Mouse (Mus musculus): ENCODE data around the gene Hirip3. TPM values are rescaled to one million over a fixed set of nuclear protein-coding genes. Genes with fewer than 3 reads are reported as not detected.

Gene Hirip3
- polyA plus RNA-seq, 1 experiment, result 6.6 TPM

- H3K4me3 ChIP-seq (ENCODE audit: insufficient read depth, low read depth, low read length), result no peak overlapping the region
- WGBS, result 44% methylated on average over 5 of the region's 5 CpGs
- DNase-seq, result peak; percentile 88
- TF ChIP-seq CTCF (conservative IDR thresholded peaks at IDR 0.05; ENCODE audit: insufficient read depth, insufficient read length, low read depth, low read length) (no peak), POLR2A (IDR thresholded peaks at IDR 0.05; ENCODE audit: low read depth, low read length) (no peak)
- no peak overlapping the region for H3K27ac ChIP-seq (ENCODE audit: insufficient read depth, low read depth, low read length)
- no peaks in the 10 kb centered on the region for H3K27me3 ChIP-seq (replicated peaks; ENCODE audit: control insufficient read depth, insufficient read depth, low read length)
- H3K36me3 ChIP-seq (ENCODE audit: control insufficient read depth, insufficient read depth, low read length), result no peaks in the 10 kb centered on the region
- H3K4me1 ChIP-seq (ENCODE audit: control insufficient read depth, insufficient read depth, low read length), result no peaks in the 10 kb centered on the region
Observed at GRCm38 (mm10) chr7:126853454-126853853, 8.3 kb upstream of the Hirip3 start.

GRCm38 (mm10) chr7:126855641-126856040, 6.1 kb upstream of the Hirip3 start:
- TF ChIP-seq CTCF (conservative IDR thresholded peaks at IDR 0.05; ENCODE audit: insufficient read depth, insufficient read length, low read depth, low read length) (no peak), POLR2A (IDR thresholded peaks at IDR 0.05; ENCODE audit: low read depth, low read length) (no peak)
- no peaks in the 10 kb centered on the region for H3K36me3 ChIP-seq (ENCODE audit: control insufficient read depth, insufficient read depth, low read length)
- H3K4me1 ChIP-seq (ENCODE audit: control insufficient read depth, insufficient read depth, low read length), result no peaks in the 10 kb centered on the region
- no peaks in the 10 kb centered on the region for H3K27me3 ChIP-seq (replicated peaks; ENCODE audit: control insufficient read depth, insufficient read depth, low read length)
- no peak for DNase-seq
- H3K4me3 ChIP-seq (ENCODE audit: insufficient read depth, low read depth, low read length), result no peak overlapping the region
- 91% methylated on average over 3 of the region's 3 CpGs for WGBS
- H3K27ac ChIP-seq (ENCODE audit: insufficient read depth, low read depth, low read length), result no peak overlapping the region

GRCm38 (mm10) chr7:126856741-126857420, 4.9 kb upstream of the Hirip3 start:
- H3K36me3 ChIP-seq (ENCODE audit: control insufficient read depth, insufficient read depth, low read length), result no peaks in the 10 kb centered on the region
- no peak for TF ChIP-seq POLR2A (IDR thresholded peaks at IDR 0.05; ENCODE audit: low read depth, low read length)
- no peak for TF ChIP-seq CTCF (conservative IDR thresholded peaks at IDR 0.05; ENCODE audit: insufficient read depth, insufficient read length, low read depth, low read length)
- no peak overlapping the region for H3K4me3 ChIP-seq (ENCODE audit: insufficient read depth, low read depth, low read length)
- H3K27me3 ChIP-seq (replicated peaks; ENCODE audit: control insufficient read depth, insufficient read depth, low read length), result no peaks in the 10 kb centered on the region
- DNase-seq, result no peak
- 68% methylated on average over 9 of the region's 9 CpGs for WGBS
- peaks cover 4% of the 10 kb centered on the region; the same call in 1 of the 2 replicates for H3K4me1 ChIP-seq (ENCODE audit: control insufficient read depth, insufficient read depth, low read length)
- H3K27ac ChIP-seq (ENCODE audit: insufficient read depth, low read depth, low read length), result no peak overlapping the region

GRCm38 (mm10) chr7:126860987-126861386, 785 bp upstream of the Hirip3 start:
- 57% methylated on average over 5 of the region's 5 CpGs for WGBS
- peak overlapping the region; percentile 68 for H3K4me3 ChIP-seq (ENCODE audit: insufficient read depth, low read depth, low read length)
- peaks cover 9% of the 10 kb centered on the region; the same call in 1 of the 2 replicates for H3K4me1 ChIP-seq (ENCODE audit: control insufficient read depth, insufficient read depth, low read length)
- TF ChIP-seq POLR2A (IDR thresholded peaks at IDR 0.05; ENCODE audit: low read depth, low read length), result no peak
- no peak for TF ChIP-seq CTCF (conservative IDR thresholded peaks at IDR 0.05; ENCODE audit: insufficient read depth, insufficient read length, low read depth, low read length)
- no peak overlapping the region for H3K27ac ChIP-seq (ENCODE audit: insufficient read depth, low read depth, low read length)
- DNase-seq, result no peak
- H3K36me3 ChIP-seq (ENCODE audit: control insufficient read depth, insufficient read depth, low read length), result no peaks in the 10 kb centered on the region
- H3K27me3 ChIP-seq (replicated peaks; ENCODE audit: control insufficient read depth, insufficient read depth, low read length), result no peaks in the 10 kb centered on the region

- peak within 1 kb of the TSS; percentile 63; the same call in 1 of the 2 replicates for H3K27ac ChIP-seq (ENCODE audit: insufficient read depth, low read depth, low read length)
Observed at GRCm38 (mm10) chr7:126862147-126862784, 494 bp downstream of the Hirip3 start, which contains the start of gene Ino80e. TSS of gene Ino80e (minus strand) at chr7:126862377.

GRCm38 (mm10) chr7:126863791-126864190, 2.0 kb downstream of the Hirip3 start:
- TF ChIP-seq POLR2A (IDR thresholded peaks at IDR 0.05; ENCODE audit: low read depth, low read length) (no peak), CTCF (conservative IDR thresholded peaks at IDR 0.05; ENCODE audit: insufficient read depth, insufficient read length, low read depth, low read length) (no peak)
- no peak for DNase-seq
- Histone ChIP-seq H3K36me3 (ENCODE audit: control insufficient read depth, insufficient read depth, low read length) (peaks cover 4% of the 10 kb centered on the region; the same call in 1 of the 2 replicates), H3K27me3 (replicated peaks; ENCODE audit: control insufficient read depth, insufficient read depth, low read length) (no peaks in the 10 kb centered on the region), H3K4me1 (ENCODE audit: control insufficient read depth, insufficient read depth, low read length) (peaks cover 9% of the 10 kb centered on the region; the same call in 1 of the 2 replicates), H3K27ac (ENCODE audit: insufficient read depth, low read depth, low read length) (no peak overlapping the region), H3K4me3 (ENCODE audit: insufficient read depth, low read depth, low read length) (no peak overlapping the region)
- WGBS, result 48% methylated on average over 6 of the region's 6 CpGs

More at GRCm38 (mm10) chr7:126862147-126862784, 494 bp downstream of the Hirip3 start, which contains the start of gene Ino80e:
- peak; percentile 97 for DNase-seq
- Histone ChIP-seq H3K36me3 (ENCODE audit: control insufficient read depth, insufficient read depth, low read length) (0 out of 2 replicates have a peak, but pooled peaks cover 1% of the 10 kb centered on the region), H3K27me3 (replicated peaks; ENCODE audit: control insufficient read depth, insufficient read depth, low read length) (no peaks in the 10 kb centered on the region), H3K4me3 (ENCODE audit: insufficient read depth, low read depth, low read length) (peak within 1 kb of the TSS; percentile 68), H3K4me1 (ENCODE audit: control insufficient read depth, insufficient read depth, low read length) (peaks cover 9% of the 10 kb centered on the region; the same call in 1 of the 2 replicates)
- WGBS, result under 1% methylated on average over 41 of the region's 41 CpGs
- 0 out of 2 replicates have a peak, but pooled peaks have one; percentile 7 for TF ChIP-seq CTCF (conservative IDR thresholded peaks at IDR 0.05; ENCODE audit: insufficient read depth, insufficient read length, low read depth, low read length)
- TF ChIP-seq POLR2A (IDR thresholded peaks at IDR 0.05; ENCODE audit: low read depth, low read length), result no peak

GRCm38 (mm10) chr7:126867534-126867933, 5.8 kb downstream of the Hirip3 start:
- Histone ChIP-seq H3K4me1 (ENCODE audit: control insufficient read depth, insufficient read depth, low read length) (0 out of 2 replicates have a peak, but pooled peaks cover 3% of the 10 kb centered on the region), H3K27ac (ENCODE audit: insufficient read depth, low read depth, low read length) (no peak overlapping the region), H3K36me3 (ENCODE audit: control insufficient read depth, insufficient read depth, low read length) (peaks cover 14% of the 10 kb centered on the region), H3K27me3 (replicated peaks; ENCODE audit: control insufficient read depth, insufficient read depth, low read length) (no peaks in the 10 kb centered on the region), H3K4me3 (ENCODE audit: insufficient read depth, low read depth, low read length) (no peak overlapping the region)
- TF ChIP-seq CTCF (conservative IDR thresholded peaks at IDR 0.05; ENCODE audit: insufficient read depth, insufficient read length, low read depth, low read length) (no peak), POLR2A (IDR thresholded peaks at IDR 0.05; ENCODE audit: low read depth, low read length) (no peak)
- DNase-seq, result no peak
- WGBS, result 84% methylated on average over 2 of the region's 2 CpGs

Measured in kidney, adult 2 months (tissue).